Mouse (Mus musculus) ES-Bruce4 (cell line): Measurements from ENCODE around the gene Fzd5. TPM values are rescaled to one million over a fixed set of nuclear protein-coding genes. Genes with fewer than 3 reads are reported as not detected.

Source experiments
- H3K27ac ChIP-seq: 2 replicates; pipeline ENCODE4 v1.5.1; 2012; ENCODE audit warnings: low read length, inconsistent platforms; ENCODE audit not compliant: insufficient read depth
- H3K27me3 ChIP-seq: 2 replicates; pipeline ENCODE4 v1.6.1; 2012; ENCODE audit warnings: mild to moderate bottlenecking, low read length, inconsistent platforms; ENCODE audit not compliant: control insufficient read depth, poor library complexity, insufficient read depth, severe bottlenecking
- H3K36me3 ChIP-seq: 2 replicates; pipeline ENCODE4 v1.6.1; 2012; ENCODE audit warnings: inconsistent platforms, mild to moderate bottlenecking, low read length, moderate library complexity; ENCODE audit not compliant: control insufficient read depth, poor library complexity, insufficient read depth, severe bottlenecking
- H3K4me1 ChIP-seq: one replicate; pipeline ENCODE4 v1.8.1; 2011; ENCODE audit warnings: low read length; ENCODE audit not compliant: control insufficient read depth, insufficient read depth
- H3K4me3 ChIP-seq: 2 replicates; pipeline ENCODE4 v1.5.1; 2011; ENCODE audit warnings: low read depth, mild to moderate bottlenecking, low read length
- H3K9ac ChIP-seq: 2 replicates; pipeline ENCODE4 v1.6.1; 2012; ENCODE audit warnings: low read depth, mild to moderate bottlenecking, inconsistent platforms; ENCODE audit not compliant: poor library complexity, severe bottlenecking
- H3K9me3 ChIP-seq: replicated peaks from 2 replicates; pipeline ENCODE4 v1.6.1; 2012; ENCODE audit warnings: mild to moderate bottlenecking, low read length, inconsistent platforms; ENCODE audit not compliant: control insufficient read depth, poor library complexity, insufficient read depth, severe bottlenecking
- CTCF ChIP-seq: IDR thresholded peaks from one replicate; pipeline ENCODE4 v1.8.1; 2011; ENCODE audit warnings: low read depth, low read length
- EP300 ChIP-seq: IDR thresholded peaks from 2 replicates; pipeline ENCODE4 v1.6.1; 2011; ENCODE audit warnings: low read depth, low read length; ENCODE audit not compliant: insufficient read depth
- POLR2A ChIP-seq: IDR thresholded peaks from one replicate; pipeline ENCODE4 v1.8.1; 2011; ENCODE audit warnings: low read length; ENCODE audit not compliant: insufficient read depth
- polyA plus RNA-seq: library from polyadenylated mRNA; stranded (reverse); fragments of >200 nt; gene quantifications from 2 replicates; pipeline ENCODE4 v1.2.4, GENCODE M21; 2011; ENCODE audit warnings: low read depth; ENCODE audit not compliant: missing spikeins, insufficient read depth, insufficient read length

The Fzd5 gene
- polyA plus RNA-seq, 1 experiment: 18.0 TPM

DNA sequence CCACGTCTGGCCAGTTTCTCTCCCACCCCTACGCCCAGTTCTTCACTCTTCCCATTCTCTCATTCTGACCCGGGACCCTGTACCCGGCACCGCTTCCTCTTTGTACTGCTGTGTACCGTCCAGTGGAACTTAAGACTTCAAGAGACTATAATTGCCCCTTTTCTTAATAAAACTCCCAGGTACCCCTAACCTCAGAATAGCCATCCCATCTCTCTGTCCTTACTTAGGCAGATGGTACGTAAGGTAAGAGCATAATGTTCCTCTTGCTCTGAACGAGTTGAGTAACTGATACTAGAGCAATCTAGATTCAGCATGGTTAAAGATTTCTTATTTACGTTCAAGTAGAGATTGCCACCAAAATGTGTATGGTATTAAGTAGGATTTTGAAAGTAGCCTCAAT is 46.0 kb downstream of the Fzd5 start:
- Histone ChIP-seq H3K4me3 (peak overlapping the region; percentile 84), H3K27ac (no peak overlapping the region), H3K4me1 (peaks cover 3% of the 10 kb centered on the region), H3K9me3 (no peaks in the 10 kb centered on the region), H3K9ac (peak overlapping the region; percentile 95), H3K36me3 (no peaks in the 10 kb centered on the region; the same call in 1 of the 2 replicates), H3K27me3 (no peaks in the 10 kb centered on the region)
- no peak for TF ChIP-seq CTCF

DNA sequence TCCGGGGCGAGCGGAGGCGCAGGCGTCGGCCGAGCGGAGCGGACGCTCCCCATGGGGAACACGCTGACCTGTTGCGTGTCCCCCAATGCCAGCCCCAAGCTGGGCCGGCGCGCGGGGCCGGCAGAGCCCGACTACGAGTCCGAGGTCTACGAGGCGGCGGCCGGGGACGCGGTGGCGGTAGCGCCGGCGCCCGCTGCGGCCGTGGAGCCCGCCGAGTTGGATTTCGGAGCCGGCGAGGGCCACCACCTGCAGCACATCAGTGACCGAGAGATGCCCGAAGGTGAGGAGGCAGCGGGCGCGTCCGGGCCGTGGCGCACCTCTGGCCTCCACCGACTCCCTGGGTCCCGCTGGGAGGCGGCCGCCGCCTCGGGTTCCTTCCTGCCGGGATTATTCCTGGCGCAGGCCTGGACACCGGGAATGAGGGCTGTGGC is 46.4 kb downstream of the Fzd5 start:
- no peak overlapping the region for H3K27ac ChIP-seq
- no peaks in the 10 kb centered on the region for H3K9me3 ChIP-seq
- H3K9ac ChIP-seq: peak overlapping the region; percentile 95
- no peaks in the 10 kb centered on the region; the same call in 1 of the 2 replicates for H3K36me3 ChIP-seq
- no peaks in the 10 kb centered on the region for H3K27me3 ChIP-seq
- no peak for TF ChIP-seq CTCF
- TF ChIP-seq EP300: no peak
- TF ChIP-seq POLR2A: no peak
- peak overlapping the region; percentile 84 for H3K4me3 ChIP-seq
- H3K4me1 ChIP-seq: peaks cover 3% of the 10 kb centered on the region

DNA sequence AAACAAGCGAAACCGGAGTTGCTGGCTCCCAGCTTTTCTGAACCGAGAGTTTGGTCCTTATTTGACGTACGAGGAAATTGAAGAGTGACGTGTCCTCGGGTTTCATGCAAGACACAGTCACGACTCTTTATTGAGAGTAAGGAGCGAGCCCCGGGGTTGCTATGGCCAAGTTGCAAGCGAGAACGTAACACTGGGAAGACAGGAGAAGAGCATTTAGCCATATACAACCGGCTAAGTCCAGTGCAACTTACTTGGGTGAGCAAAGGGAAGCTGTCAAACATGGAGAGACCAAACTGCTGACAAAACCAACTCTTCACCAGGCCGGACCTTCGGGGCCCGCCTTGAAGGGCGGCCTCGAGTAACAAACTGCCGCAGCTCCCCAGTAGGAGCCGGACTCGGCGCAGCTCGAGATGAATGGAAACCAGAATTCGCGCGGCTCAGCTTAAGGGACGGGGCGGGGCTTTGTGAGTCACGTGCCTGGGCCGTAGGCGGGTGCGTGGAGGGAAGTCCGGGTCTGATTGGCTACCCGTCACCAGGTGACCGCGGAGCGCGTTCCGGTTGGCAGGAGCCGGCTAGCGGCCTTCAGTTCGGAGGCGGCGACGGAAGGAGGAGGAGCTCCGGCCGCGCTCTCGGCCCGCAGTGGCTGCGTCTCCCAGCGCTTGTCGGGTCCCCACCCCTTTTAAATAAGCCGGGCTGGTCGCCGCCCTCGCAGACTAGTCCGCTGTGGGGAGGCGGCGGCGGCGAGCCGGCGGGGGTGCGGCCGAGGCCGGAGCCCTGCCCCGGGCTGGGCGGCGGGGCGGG is 47.1 kb downstream of the Fzd5 start, which contains the start of gene Ccnyl1:
Ccnyl1 (plus strand) TSS at position 243 of the 801 bp plus-strand sequence.
- H3K27ac ChIP-seq: 0 out of 2 replicates have a peak within 1 kb of the TSS, but pooled peaks have one; percentile 13
- no peaks in the 10 kb centered on the region; the same call in 1 of the 2 replicates for H3K36me3 ChIP-seq
- H3K27me3 ChIP-seq: no peaks in the 10 kb centered on the region
- H3K9me3 ChIP-seq: no peaks in the 10 kb centered on the region
- H3K4me3 ChIP-seq: peak within 1 kb of the TSS; percentile 91
- no peak for TF ChIP-seq EP300
- peak; percentile 79 for TF ChIP-seq POLR2A
- H3K4me1 ChIP-seq: peaks cover 3% of the 10 kb centered on the region
- H3K9ac ChIP-seq: peak within 1 kb of the TSS; percentile 95

DNA sequence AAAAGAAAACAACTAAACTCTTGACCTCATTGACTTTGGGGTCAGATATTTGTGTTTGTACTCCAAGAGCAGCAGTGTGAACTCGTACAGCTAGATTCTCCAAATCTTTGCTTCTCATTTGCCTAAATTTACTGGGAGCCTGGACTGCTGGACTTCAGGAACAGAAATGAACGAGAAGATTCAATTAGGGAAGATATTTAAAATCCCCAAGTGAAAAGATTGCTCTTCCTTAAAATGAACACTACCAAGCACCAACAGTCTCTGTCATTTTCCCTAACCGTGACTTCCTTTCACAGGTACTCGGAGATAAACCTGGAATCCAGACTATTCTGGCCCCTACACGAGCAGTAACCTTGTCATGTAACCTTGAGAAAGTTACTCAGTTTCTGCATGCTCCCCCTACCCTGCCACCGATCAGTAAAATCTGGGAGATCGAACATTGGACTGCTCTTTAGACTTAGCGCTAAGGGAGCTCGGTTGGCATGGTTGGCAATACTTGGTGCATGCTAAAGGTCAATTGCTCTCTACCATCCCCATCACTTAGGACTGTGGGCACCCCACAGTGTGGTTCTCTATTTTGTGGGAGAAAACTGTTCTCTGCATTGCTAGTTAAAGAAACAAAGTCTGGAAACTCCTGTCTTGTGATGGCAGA is 47.9 kb downstream of the Fzd5 start:
- no peaks in the 10 kb centered on the region; the same call in 1 of the 2 replicates for H3K36me3 ChIP-seq
- H3K4me3 ChIP-seq: peak overlapping the region; percentile 91
- H3K27ac ChIP-seq: no peak overlapping the region
- peak overlapping the region; percentile 70 for H3K9ac ChIP-seq
- TF ChIP-seq CTCF (no peak), EP300 (no peak), POLR2A (no peak)
- H3K27me3 ChIP-seq: no peaks in the 10 kb centered on the region
- peaks cover 3% of the 10 kb centered on the region for H3K4me1 ChIP-seq
- H3K9me3 ChIP-seq: no peaks in the 10 kb centered on the region

DNA sequence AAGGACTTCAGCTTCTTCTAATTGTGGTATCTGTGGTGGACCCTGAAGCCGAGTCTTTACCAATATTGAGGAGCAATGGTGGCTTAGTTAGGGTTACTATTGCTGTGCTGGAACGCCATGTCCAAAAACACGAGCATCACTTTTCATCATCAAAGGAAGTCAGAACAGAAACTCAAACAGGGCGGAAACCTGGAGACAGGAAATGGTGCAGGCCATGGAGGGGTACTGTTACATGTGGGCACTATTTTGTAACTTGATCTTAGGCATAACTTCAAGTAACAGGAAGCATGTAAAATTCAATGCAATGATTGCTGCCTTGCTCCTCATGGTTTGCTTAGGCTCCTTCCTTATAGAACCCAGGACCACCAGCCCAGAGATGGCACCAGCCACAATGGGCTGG is 49.5 kb downstream of the Fzd5 start:
- Histone ChIP-seq H3K4me3 (no peak overlapping the region), H3K36me3 (no peaks in the 10 kb centered on the region; the same call in 1 of the 2 replicates), H3K9ac (no peak overlapping the region), H3K27me3 (no peaks in the 10 kb centered on the region), H3K4me1 (no peaks in the 10 kb centered on the region), H3K9me3 (no peaks in the 10 kb centered on the region), H3K27ac (no peak overlapping the region)
- TF ChIP-seq EP300 (no peak), POLR2A (no peak), CTCF (no peak)

DNA sequence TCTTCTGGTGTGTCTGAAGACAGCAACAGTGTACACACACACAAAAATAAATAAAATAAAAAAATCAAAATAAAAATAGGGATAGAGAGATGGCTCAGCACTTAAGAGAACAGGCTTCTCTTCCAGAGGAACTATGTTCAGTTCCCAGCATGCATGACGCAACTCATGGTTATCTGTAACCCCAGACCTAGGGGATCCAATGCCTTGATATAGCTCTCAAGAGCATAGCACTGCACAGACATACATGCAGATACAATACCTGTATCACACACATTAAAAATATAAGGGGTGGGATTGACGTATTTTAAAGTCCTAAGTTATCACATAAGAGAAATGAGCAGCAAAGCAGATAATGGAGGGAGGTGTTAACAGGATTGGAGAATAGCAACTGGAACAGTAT is 53.1 kb downstream of the Fzd5 start:
- no peaks in the 10 kb centered on the region for H3K27me3 ChIP-seq
- no peak overlapping the region for H3K27ac ChIP-seq
- no peak overlapping the region for H3K9ac ChIP-seq
- H3K4me3 ChIP-seq: no peak overlapping the region
- no peaks in the 10 kb centered on the region for H3K4me1 ChIP-seq
- H3K9me3 ChIP-seq: no peaks in the 10 kb centered on the region
- TF ChIP-seq POLR2A (no peak), CTCF (no peak), EP300 (no peak)
- H3K36me3 ChIP-seq: no peaks in the 10 kb centered on the region
